Mouse (Mus musculus) layer of hippocampus, adult 2 months (tissue): ENCODE measurements around the gene Sox5. TPM values are rescaled to one million over a fixed set of nuclear protein-coding genes. Genes with fewer than 3 reads are reported as not detected.

ENCODE experiments used
- DNase-seq, 2 experiments: peaks; one replicate each; pipeline ENCODE4 v3.0.0; 2022; ENCODE audit warnings: low spot score in 2 of 2
- H3K27ac ChIP-seq: fragments of 200-600 bp; 2 replicates; pipeline ENCODE4 v1.8.1; 2022
- H3K4me3 ChIP-seq: fragments of 200-600 bp; 2 replicates; pipeline ENCODE4 v1.8.1; 2022; ENCODE audit warnings: mild to moderate bottlenecking
- CTCF ChIP-seq: fragments of 200-600 bp; conservative IDR thresholded peaks from 2 replicates; pipeline ENCODE4 v1.8.1; 2022; ENCODE audit warnings: antibody characterized with exemption, mild to moderate bottlenecking, moderate library complexity
- total RNA-seq, 2 experiments: library from RNA; stranded (reverse); gene quantifications; 2 replicates each; pipeline ENCODE4 v1.2.3; 2021

The Sox5 gene
- total RNA-seq, 2 experiments from 2014 or later: 36.8 to 42.0 TPM

- DNase-seq: no peak
- TF ChIP-seq CTCF: no peak
- H3K4me3 ChIP-seq: no peak overlapping the region
- no peak overlapping the region for H3K27ac ChIP-seq
Observed at GRCm38 (mm10) chr6:143916152-143916735, 865.5 kb downstream of the Sox5 start.

GRCm38 (mm10) chr6:143915686-143916085, 866.1 kb downstream of the Sox5 start:
- TF ChIP-seq CTCF: no peak
- no peak for DNase-seq
- H3K27ac ChIP-seq: no peak overlapping the region
- no peak overlapping the region for H3K4me3 ChIP-seq

GRCm38 (mm10) chr6:143912316-143912715, 869.5 kb downstream of the Sox5 start:
- H3K4me3 ChIP-seq: no peak overlapping the region
- DNase-seq: peak; percentile 51 to 68
- H3K27ac ChIP-seq: no peak overlapping the region
- TF ChIP-seq CTCF: no peak

- no peak overlapping the region for H3K27ac ChIP-seq
- no peak for TF ChIP-seq CTCF
Observed at GRCm38 (mm10) chr6:143904693-143905031, 877.1 kb downstream of the Sox5 start.

GRCm38 (mm10) chr6:143903981-143904692, 877.6 kb downstream of the Sox5 start:
- TF ChIP-seq CTCF: no peak
- no peak overlapping the region for H3K4me3 ChIP-seq
- H3K27ac ChIP-seq: no peak overlapping the region
- DNase-seq: no peak

More at GRCm38 (mm10) chr6:143904693-143905031, 877.1 kb downstream of the Sox5 start:
- DNase-seq: no peak
- H3K4me3 ChIP-seq: no peak overlapping the region

GRCm38 (mm10) chr6:143900871-143901270, 880.9 kb downstream of the Sox5 start:
- H3K27ac ChIP-seq: no peak overlapping the region
- H3K4me3 ChIP-seq: no peak overlapping the region
- no peak for TF ChIP-seq CTCF
- no peak for DNase-seq

GRCm38 (mm10) chr6:143895092-143895491, 886.7 kb downstream of the Sox5 start:
- H3K27ac ChIP-seq: no peak overlapping the region
- TF ChIP-seq CTCF: no peak
- H3K4me3 ChIP-seq: no peak overlapping the region
- no peak for DNase-seq

- Histone ChIP-seq H3K4me3 (no peak overlapping the region), H3K27ac (no peak overlapping the region)
- no peak for DNase-seq
- no peak for TF ChIP-seq CTCF
Observed at GRCm38 (mm10) chr6:143892869-143893268, 888.9 kb downstream of the Sox5 start.

GRCm38 (mm10) chr6:143888556-143888955, 893.2 kb downstream of the Sox5 start:
- TF ChIP-seq CTCF: no peak
- Histone ChIP-seq H3K27ac (no peak overlapping the region), H3K4me3 (no peak overlapping the region)
- DNase-seq: no peak

- DNase-seq: no peak
- Histone ChIP-seq H3K27ac (no peak overlapping the region), H3K4me3 (no peak overlapping the region)
- no peak for TF ChIP-seq CTCF
Observed at GRCm38 (mm10) chr6:143878525-143878924, 903.3 kb downstream of the Sox5 start.

GRCm38 (mm10) chr6:143868790-143869189, 913.0 kb downstream of the Sox5 start:
- no peak overlapping the region for H3K4me3 ChIP-seq
- no peak for TF ChIP-seq CTCF
- H3K27ac ChIP-seq: no peak overlapping the region
- no peak for DNase-seq

- Histone ChIP-seq H3K4me3 (no peak overlapping the region), H3K27ac (no peak overlapping the region)
- no peak for TF ChIP-seq CTCF
- no peak for DNase-seq
Observed at GRCm38 (mm10) chr6:143868155-143868685, 913.6 kb downstream of the Sox5 start.

- no peak for DNase-seq
- H3K27ac ChIP-seq: no peak overlapping the region
- no peak overlapping the region for H3K4me3 ChIP-seq
- TF ChIP-seq CTCF: no peak
Observed at GRCm38 (mm10) chr6:143867029-143867428, 914.7 kb downstream of the Sox5 start.

GRCm38 (mm10) chr6:143866566-143866965, 915.2 kb downstream of the Sox5 start:
- no peak for TF ChIP-seq CTCF
- no peak for DNase-seq
- no peak overlapping the region for H3K4me3 ChIP-seq
- no peak overlapping the region for H3K27ac ChIP-seq
